Mouse (Mus musculus): Measurements from ENCODE around the gene Trh. TPM values are rescaled to one million over a fixed set of nuclear protein-coding genes. Genes with fewer than 3 reads are reported as not detected.

Gene Trh
- polyA plus RNA-seq, 1 experiment from 2014 or later = 0.39 TPM

GRCm38 (mm10) chr6:92253253-92253870, 8.9 kb upstream of the Trh start:
- Histone ChIP-seq H3K36me3 (no peaks in the 10 kb centered on the region), H3K27me3 (no peaks in the 10 kb centered on the region), H3K4me2 (no peak overlapping the region), H3K27ac (peak overlapping the region; percentile 44), H3K4me3 (no peak overlapping the region), H3K9me3 (no peaks in the 10 kb centered on the region), H3K9ac (no peak overlapping the region), H3K4me1 (no peaks in the 10 kb centered on the region)
- peak; percentile 65 for ATAC-seq (ENCODE audit: borderline replicate concordance, extremely low read depth, low FRiP score, low TSS enrichment)
- WGBS = 59% methylated on average over 3 of the region's 3 CpGs

DNA sequence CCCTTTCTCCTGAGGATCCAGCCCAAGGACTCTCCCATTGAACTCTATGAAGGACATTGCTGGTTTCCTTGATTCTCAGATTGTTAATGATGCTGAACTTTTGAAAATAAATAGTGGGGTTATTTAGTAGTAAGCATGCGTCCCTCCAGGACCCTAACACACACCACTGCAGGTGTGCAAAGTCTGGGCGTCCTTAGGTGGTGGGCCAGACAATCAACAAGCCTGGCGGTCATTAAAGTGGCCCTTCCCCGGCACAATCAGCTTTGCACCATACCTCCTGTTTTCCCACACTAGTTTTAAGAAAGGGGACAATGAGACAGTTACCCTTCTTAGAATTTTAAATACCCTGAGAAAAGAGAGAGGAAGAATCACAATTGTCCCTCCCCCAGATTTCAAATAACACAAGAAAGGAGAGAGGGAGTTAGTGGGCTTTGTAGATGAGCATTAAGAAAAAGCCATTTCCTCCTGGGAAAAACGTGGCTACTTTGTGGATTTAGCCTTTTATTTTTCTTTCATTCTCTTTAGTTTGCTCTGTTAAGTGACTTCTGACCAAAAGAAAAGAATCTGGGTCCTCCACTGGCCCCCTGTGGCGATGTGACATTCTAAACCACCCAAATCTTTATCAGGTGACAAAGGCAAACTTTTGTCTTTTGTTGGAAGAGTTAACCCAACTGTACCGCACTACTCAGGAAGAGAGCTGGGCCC, 2.9 kb upstream of the Trh start:
- H3K27ac ChIP-seq = no peak overlapping the region
- WGBS = 31% methylated on average over 7 of the region's 7 CpGs
- H3K4me3 ChIP-seq = no peak overlapping the region

GRCm38 (mm10) chr6:92246335-92246734, 1.9 kb upstream of the Trh start:
- Histone ChIP-seq H3K27me3 (peaks cover 48% of the 10 kb centered on the region), H3K27ac (no peak overlapping the region), H3K4me3 (no peak overlapping the region), H3K9ac (no peak overlapping the region), H3K9me3 (no peaks in the 10 kb centered on the region), H3K36me3 (no peaks in the 10 kb centered on the region), H3K4me2 (no peak overlapping the region), H3K4me1 (peaks cover 7% of the 10 kb centered on the region; the same call in 1 of the 2 replicates)
- WGBS = 20% methylated on average over 3 of the region's 3 CpGs
- ATAC-seq (ENCODE audit: borderline replicate concordance, extremely low read depth, low FRiP score, low TSS enrichment) = no peak

More for the DNA sequence above, 2.9 kb upstream of the Trh start:
- Histone ChIP-seq H3K4me1 (peaks cover 7% of the 10 kb centered on the region; the same call in 1 of the 2 replicates), H3K4me2 (no peak overlapping the region), H3K9ac (no peak overlapping the region), H3K27me3 (peaks cover 45% of the 10 kb centered on the region), H3K9me3 (no peaks in the 10 kb centered on the region), H3K36me3 (no peaks in the 10 kb centered on the region)
- no peak for ATAC-seq (ENCODE audit: borderline replicate concordance, extremely low read depth, low FRiP score, low TSS enrichment)

GRCm38 (mm10) chr6:92241178-92241906, 3.1 kb downstream of the Trh start:
- ATAC-seq (ENCODE audit: borderline replicate concordance, extremely low read depth, low FRiP score, low TSS enrichment) = peak; percentile 81; the same call in 1 of the 2 replicates
- H3K4me1 ChIP-seq = peaks cover 7% of the 10 kb centered on the region; the same call in 1 of the 2 replicates
- WGBS = 49% methylated on average over 3 of the region's 3 CpGs
- no peaks in the 10 kb centered on the region for H3K9me3 ChIP-seq
- peaks cover 39% of the 10 kb centered on the region for H3K27me3 ChIP-seq
- H3K4me3 ChIP-seq = no peak overlapping the region
- H3K27ac ChIP-seq = no peak overlapping the region
- no peak overlapping the region for H3K9ac ChIP-seq
- H3K4me2 ChIP-seq = no peak overlapping the region
- no peaks in the 10 kb centered on the region for H3K36me3 ChIP-seq

DNA sequence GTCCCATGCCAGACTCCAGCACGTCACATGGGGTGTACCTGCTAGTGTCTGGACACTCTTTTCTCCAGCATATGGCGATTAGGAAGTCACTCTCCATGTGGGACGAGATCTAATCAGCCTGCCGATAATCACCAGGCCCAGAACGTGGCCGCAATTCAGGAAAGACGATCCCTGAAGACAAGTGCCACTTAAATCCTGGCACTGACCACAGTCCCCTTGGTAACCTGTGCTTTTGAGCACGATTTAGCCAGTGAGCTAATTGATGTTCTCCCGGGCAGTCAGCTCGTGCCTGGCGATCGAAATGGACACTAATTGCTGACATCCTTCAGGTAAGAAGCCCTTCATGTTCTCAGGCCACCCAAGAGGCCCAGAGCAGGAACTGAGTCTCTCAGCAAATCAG, 9.4 kb downstream of the Trh start:
- ATAC-seq (ENCODE audit: borderline replicate concordance, extremely low read depth, low FRiP score, low TSS enrichment) = no peak
- no peaks in the 10 kb centered on the region for H3K4me1 ChIP-seq
- H3K27me3 ChIP-seq = no peaks in the 10 kb centered on the region
- no peaks in the 10 kb centered on the region for H3K9me3 ChIP-seq
- no peak overlapping the region for H3K4me2 ChIP-seq
- H3K9ac ChIP-seq = no peak overlapping the region
- H3K36me3 ChIP-seq = no peaks in the 10 kb centered on the region
- H3K27ac ChIP-seq = no peak overlapping the region
- H3K4me3 ChIP-seq = no peak overlapping the region
- WGBS = 53% methylated on average over 12 of the region's 12 CpGs

DNA sequence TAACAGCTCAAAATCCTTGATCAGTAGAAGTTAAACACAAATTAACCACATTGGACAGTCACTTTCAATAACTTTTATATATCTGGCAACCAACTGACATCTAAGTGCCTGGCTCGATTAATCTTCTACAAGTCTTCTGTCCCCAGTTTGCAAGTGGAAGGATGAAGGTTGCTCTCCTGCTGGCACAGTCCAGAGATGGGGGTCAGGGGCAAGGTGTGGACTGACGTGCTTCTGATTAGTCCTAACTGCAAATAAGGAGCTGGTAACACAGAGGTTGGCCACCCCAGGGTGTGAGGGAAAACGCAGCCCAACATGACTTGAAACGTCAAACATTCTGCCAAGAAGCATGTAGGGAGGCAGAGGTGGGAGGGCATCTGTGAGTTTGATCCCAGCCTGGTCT, 12.7 kb downstream of the Trh start:
- Histone ChIP-seq H3K4me2 (no peak overlapping the region), H3K4me3 (no peak overlapping the region), H3K36me3 (no peaks in the 10 kb centered on the region), H3K27me3 (no peaks in the 10 kb centered on the region), H3K9ac (no peak overlapping the region), H3K9me3 (no peaks in the 10 kb centered on the region), H3K4me1 (no peaks in the 10 kb centered on the region), H3K27ac (no peak overlapping the region)
- WGBS = 35% methylated on average over 4 of the region's 4 CpGs
- ATAC-seq (ENCODE audit: borderline replicate concordance, extremely low read depth, low FRiP score, low TSS enrichment) = no peak

- Histone ChIP-seq H3K36me3 (no peaks in the 10 kb centered on the region), H3K4me2 (no peak overlapping the region), H3K27me3 (no peaks in the 10 kb centered on the region), H3K4me3 (no peak overlapping the region), H3K4me1 (no peaks in the 10 kb centered on the region), H3K9ac (no peak overlapping the region), H3K9me3 (no peaks in the 10 kb centered on the region), H3K27ac (no peak overlapping the region)
- WGBS = 47% methylated on average over 1 of the region's 1 CpGs
- no peak for ATAC-seq (ENCODE audit: borderline replicate concordance, extremely low read depth, low FRiP score, low TSS enrichment)
These were observed 13.1 kb downstream of the Trh start for GRCm38 (mm10) chr6:92231356-92231755.

GRCm38 (mm10) chr6:92229586-92229985, 14.9 kb downstream of the Trh start:
- H3K4me2 ChIP-seq = no peak overlapping the region
- no peaks in the 10 kb centered on the region for H3K9me3 ChIP-seq
- no peak for ATAC-seq (ENCODE audit: borderline replicate concordance, extremely low read depth, low FRiP score, low TSS enrichment)
- H3K4me1 ChIP-seq = no peaks in the 10 kb centered on the region
- no peak overlapping the region for H3K27ac ChIP-seq
- 78% methylated on average over 2 of the region's 2 CpGs for WGBS
- H3K36me3 ChIP-seq = no peaks in the 10 kb centered on the region
- H3K27me3 ChIP-seq = no peaks in the 10 kb centered on the region
- H3K4me3 ChIP-seq = no peak overlapping the region
- no peak overlapping the region for H3K9ac ChIP-seq

DNA sequence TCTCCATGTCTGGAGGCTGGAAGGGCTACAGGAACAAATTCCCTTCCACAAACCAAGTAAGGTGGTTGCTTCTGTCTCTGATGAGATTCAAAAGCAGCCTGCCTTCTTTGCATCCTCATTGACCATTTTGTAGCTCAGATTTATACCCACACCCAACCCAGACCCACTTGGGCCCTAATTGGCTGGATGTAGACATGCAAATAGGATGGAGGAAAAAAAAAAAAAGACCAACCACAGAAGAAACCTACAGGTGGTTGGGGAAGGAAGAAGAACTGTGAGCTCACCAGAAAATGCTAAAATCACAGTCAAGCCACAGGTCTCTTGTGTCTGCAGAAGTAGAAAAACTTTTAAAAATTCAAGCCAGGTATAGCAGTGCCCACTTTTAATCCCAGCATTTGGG, 15.3 kb downstream of the Trh start:
- H3K4me1 ChIP-seq = no peaks in the 10 kb centered on the region
- no peak for ATAC-seq (ENCODE audit: borderline replicate concordance, extremely low read depth, low FRiP score, low TSS enrichment)
- no peaks in the 10 kb centered on the region for H3K9me3 ChIP-seq
- H3K9ac ChIP-seq = no peak overlapping the region
- H3K36me3 ChIP-seq = no peaks in the 10 kb centered on the region
- no peak overlapping the region for H3K4me2 ChIP-seq
- no peak overlapping the region for H3K27ac ChIP-seq
- H3K4me3 ChIP-seq = no peak overlapping the region
- no peaks in the 10 kb centered on the region for H3K27me3 ChIP-seq

DNA sequence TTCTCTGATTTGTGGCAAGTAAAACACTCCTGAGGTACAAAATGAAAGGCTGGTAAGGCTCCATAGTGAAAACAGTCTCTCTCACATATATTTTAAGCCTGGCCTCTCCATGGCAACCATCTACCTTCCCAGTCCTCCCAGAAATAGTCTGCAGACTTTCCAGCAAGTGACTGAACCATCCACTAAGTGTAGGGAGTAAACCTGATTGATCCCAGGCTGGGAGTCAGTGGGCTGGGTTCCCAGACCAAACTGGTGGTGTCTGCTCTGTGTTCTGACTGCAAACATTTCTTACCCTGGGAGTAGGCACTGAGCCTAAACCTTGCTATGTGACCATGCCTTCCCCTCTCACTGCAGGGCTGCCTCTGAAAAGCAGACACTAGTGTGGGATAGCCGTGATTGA, 19.5 kb downstream of the Trh start:
- Histone ChIP-seq H3K27me3 (no peaks in the 10 kb centered on the region), H3K4me2 (no peak overlapping the region), H3K9me3 (no peaks in the 10 kb centered on the region), H3K4me3 (no peak overlapping the region), H3K4me1 (no peaks in the 10 kb centered on the region), H3K27ac (no peak overlapping the region), H3K36me3 (no peaks in the 10 kb centered on the region), H3K9ac (no peak overlapping the region)
- 68% methylated on average over 1 of the region's 1 CpGs for WGBS
- ATAC-seq (ENCODE audit: borderline replicate concordance, extremely low read depth, low FRiP score, low TSS enrichment) = no peak

DNA sequence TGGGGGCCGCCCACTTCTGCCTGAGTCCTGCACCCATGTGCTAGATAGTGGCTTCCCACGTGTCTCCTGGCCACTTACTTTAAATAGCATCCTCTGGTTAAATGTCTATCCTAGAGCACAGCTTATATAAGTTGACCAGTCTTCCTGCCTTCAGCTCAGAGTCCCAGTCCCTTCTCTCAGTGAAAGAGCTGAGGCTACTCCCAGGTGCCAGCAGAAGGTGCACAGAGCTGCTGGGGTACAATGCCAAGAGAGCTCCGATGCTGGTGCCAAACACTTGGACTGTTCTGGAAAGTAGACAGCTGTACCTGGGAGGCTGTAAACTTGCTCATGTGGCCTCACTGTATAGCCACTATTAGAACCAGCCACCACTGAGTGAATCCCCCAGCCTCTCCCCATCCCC, 22.4 kb downstream of the Trh start:
- no peak overlapping the region for H3K4me3 ChIP-seq
- no peaks in the 10 kb centered on the region for H3K9me3 ChIP-seq
- H3K9ac ChIP-seq = no peak overlapping the region
- H3K4me2 ChIP-seq = no peak overlapping the region
- H3K36me3 ChIP-seq = no peaks in the 10 kb centered on the region
- H3K27ac ChIP-seq = no peak overlapping the region
- ATAC-seq (ENCODE audit: borderline replicate concordance, extremely low read depth, low FRiP score, low TSS enrichment) = no peak
- WGBS = 73% methylated on average over 3 of the region's 3 CpGs
- H3K4me1 ChIP-seq = no peaks in the 10 kb centered on the region
- no peaks in the 10 kb centered on the region for H3K27me3 ChIP-seq

DNA sequence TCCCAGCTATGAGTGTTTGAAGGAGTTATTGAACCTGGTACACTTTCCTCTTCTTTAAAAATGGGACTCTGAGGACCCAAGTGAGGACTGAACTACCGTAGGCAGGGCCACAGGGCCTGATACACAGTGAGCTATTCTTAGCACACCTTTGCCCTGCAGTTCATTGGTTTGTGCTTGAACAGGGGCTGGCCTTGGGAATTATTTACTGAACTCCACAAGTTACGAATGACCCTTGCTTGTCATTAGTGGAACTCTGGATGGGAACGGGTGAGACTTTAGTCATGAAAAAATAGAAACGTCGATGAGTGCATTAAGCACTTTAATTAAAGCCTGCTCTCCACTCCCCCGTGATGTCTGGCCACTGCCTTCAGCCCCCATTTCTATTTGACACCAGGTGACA, 22.8 kb downstream of the Trh start:
- no peak overlapping the region for H3K4me2 ChIP-seq
- H3K4me1 ChIP-seq = no peaks in the 10 kb centered on the region
- no peaks in the 10 kb centered on the region for H3K36me3 ChIP-seq
- no peak overlapping the region for H3K27ac ChIP-seq
- no peaks in the 10 kb centered on the region for H3K27me3 ChIP-seq
- no peak overlapping the region for H3K9ac ChIP-seq
- H3K9me3 ChIP-seq = no peaks in the 10 kb centered on the region
- WGBS = 71% methylated on average over 6 of the region's 6 CpGs
- H3K4me3 ChIP-seq = no peak overlapping the region
- ATAC-seq (ENCODE audit: borderline replicate concordance, extremely low read depth, low FRiP score, low TSS enrichment) = no peak

All from lung, embryonic 15.5 days (tissue).